Mouse (Mus musculus) neural tube, embryonic 14.5 days (tissue): Measurements from ENCODE around the gene Capn11. TPM values are rescaled to one million over a fixed set of nuclear protein-coding genes. Genes with fewer than 3 reads are reported as not detected.

Source experiments
- ATAC-seq: fragments of 200-750 bp; cut with Nextera tagmentation; 2 replicates; pipeline ENCODE4 v1.8.0; 2017; ENCODE audit warnings: low read depth, mild to moderate bottlenecking, moderate TSS enrichment, moderate library complexity
- H3K27ac ChIP-seq: fragments of 300-500 bp; sonication (generic); 2 replicates; pipeline ENCODE4 v1.5.1; 2014; ENCODE audit warnings: low read depth, mild to moderate bottlenecking, control low read depth, low read length, moderate library complexity, mixed read lengths
- H3K27me3 ChIP-seq: fragments of 300-500 bp; sonication (generic); 2 replicates; pipeline ENCODE4 v1.6.1; 2014; ENCODE audit warnings: low read length; ENCODE audit not compliant: control insufficient read depth, insufficient read depth
- H3K36me3 ChIP-seq: fragments of 300-500 bp; sonication (generic); 2 replicates; pipeline ENCODE4 v1.6.1; 2014; ENCODE audit warnings: low read length, mixed read lengths; ENCODE audit not compliant: control insufficient read depth, insufficient read depth
- H3K4me1 ChIP-seq: fragments of 300-500 bp; sonication (generic); 2 replicates; pipeline ENCODE4 v1.6.1; 2014; ENCODE audit warnings: low read length; ENCODE audit not compliant: control insufficient read depth, insufficient read depth
- H3K4me2 ChIP-seq: fragments of 300-500 bp; sonication (generic); 2 replicates; pipeline ENCODE4 v1.6.1; 2014; ENCODE audit warnings: mild to moderate bottlenecking, low read depth, low read length, control low read depth
- H3K4me3 ChIP-seq: fragments of 300-500 bp; sonication (generic); 2 replicates; pipeline ENCODE4 v1.5.1; 2014; ENCODE audit warnings: low read depth, low read length, control low read depth, mixed read lengths
- H3K9ac ChIP-seq: fragments of 300-500 bp; sonication (generic); replicated peaks from 2 replicates; pipeline ENCODE4 v1.6.1; 2014; ENCODE audit warnings: low read depth, mild to moderate bottlenecking, control low read depth, low read length, mixed read lengths
- H3K9me3 ChIP-seq: fragments of 300-500 bp; sonication (generic); 2 replicates; pipeline ENCODE4 v1.6.1; 2016; ENCODE audit warnings: low read length; ENCODE audit not compliant: control insufficient read depth
- WGBS: fragments of 180-500 bp; shearing (Covaris S2); extraction: QIAGEN DNeasy Blood & Tissue Kit; methylation state at CpG from one replicate; pipeline ENCODE4 v1.1.7; 2014; 5-methylcytosine and 5-hydroxymethylcytosine counted together
- polyA plus RNA-seq: library from polyadenylated mRNA; unstranded; fragments of >200 nt; fragmentation: Nextera tagmentation; extraction: Ambion mirVana; gene quantifications from 2 replicates; pipeline ENCODE4 v1.2.1, GENCODE M21; 2014

The Capn11 gene
- polyA plus RNA-seq, 1 experiment from 2014 or later, result not detected

DNA sequence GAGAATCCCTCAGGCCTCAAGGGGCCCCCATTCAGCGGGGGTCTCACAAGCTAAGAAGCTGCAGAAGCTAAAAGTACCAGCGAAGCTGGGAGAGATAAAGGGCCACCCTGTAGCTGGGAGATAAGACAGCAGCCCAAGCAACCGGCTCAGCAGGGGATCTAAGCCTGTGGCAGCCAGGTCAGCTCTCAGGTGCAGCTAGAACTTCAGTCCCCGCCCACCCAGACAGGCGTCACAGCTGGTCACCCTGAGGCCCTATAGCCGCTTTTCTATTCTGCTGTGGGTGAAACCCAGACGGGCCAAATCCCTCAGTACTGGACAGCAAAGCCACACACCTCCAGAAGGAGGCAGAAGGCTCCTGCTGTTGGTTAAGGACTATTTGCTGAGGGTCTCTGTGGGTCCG is 65.6 kb downstream of the Capn11 start:
- ATAC-seq, result no peak
- H3K36me3 ChIP-seq, result no peaks in the 10 kb centered on the region
- H3K4me1 ChIP-seq, result peaks cover 31% of the 10 kb centered on the region
- WGBS, result 33% methylated on average over 8 of the region's 8 CpGs
- H3K9ac ChIP-seq, result no peak overlapping the region
- peak overlapping the region; percentile 89; the same call in 1 of the 2 replicates for H3K4me2 ChIP-seq
- no peak overlapping the region for H3K4me3 ChIP-seq
- H3K27ac ChIP-seq, result no peak overlapping the region
- no peaks in the 10 kb centered on the region for H3K27me3 ChIP-seq
- no peaks in the 10 kb centered on the region for H3K9me3 ChIP-seq

DNA sequence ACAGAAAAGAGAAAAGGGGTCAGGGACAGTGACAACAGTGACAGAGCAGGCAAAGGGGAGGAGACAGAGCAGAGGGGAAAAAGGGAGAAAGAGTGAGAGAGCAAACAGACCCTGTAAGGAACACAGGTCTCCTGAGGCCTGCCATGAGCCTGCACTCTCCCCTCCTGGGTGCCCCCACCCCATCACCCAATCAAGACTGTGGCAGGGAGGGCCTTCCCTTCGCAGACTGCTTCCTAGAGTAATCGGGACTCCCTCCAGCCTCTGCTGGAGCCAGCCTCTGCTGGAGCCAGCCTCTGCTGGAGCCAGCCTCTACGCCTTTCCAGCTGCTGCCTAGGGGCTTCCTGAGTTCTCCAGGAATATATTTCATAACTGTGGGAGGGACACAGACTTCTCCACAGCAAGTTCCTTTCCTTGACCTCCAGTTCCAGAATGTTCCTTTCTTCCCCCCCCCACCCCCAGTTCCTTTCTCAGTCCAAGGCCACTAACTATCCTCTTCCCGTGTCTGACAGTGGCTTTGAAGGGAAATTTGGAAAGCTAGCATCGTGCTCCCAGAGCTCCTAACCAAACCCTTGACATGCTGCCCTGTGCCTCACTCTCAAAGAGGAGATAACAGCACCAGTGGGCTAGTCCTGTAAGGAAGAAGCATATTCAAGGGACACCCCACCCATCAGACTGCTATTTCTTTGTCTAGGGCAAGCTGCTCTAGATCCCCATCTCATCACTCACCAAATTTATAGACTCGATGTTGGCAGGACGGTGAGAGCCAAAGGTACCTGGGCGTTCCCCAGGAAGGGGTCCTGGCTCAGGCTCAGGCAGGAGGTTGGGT is 66.3 kb downstream of the Capn11 start:
- Histone ChIP-seq H3K36me3 (no peaks in the 10 kb centered on the region), H3K9ac (no peak overlapping the region), H3K4me1 (peaks cover 31% of the 10 kb centered on the region), H3K27ac (no peak overlapping the region), H3K4me2 (no peak overlapping the region), H3K27me3 (no peaks in the 10 kb centered on the region), H3K4me3 (no peak overlapping the region), H3K9me3 (no peaks in the 10 kb centered on the region)
- WGBS, result 60% methylated on average over 8 of the region's 8 CpGs
- ATAC-seq, result no peak

DNA sequence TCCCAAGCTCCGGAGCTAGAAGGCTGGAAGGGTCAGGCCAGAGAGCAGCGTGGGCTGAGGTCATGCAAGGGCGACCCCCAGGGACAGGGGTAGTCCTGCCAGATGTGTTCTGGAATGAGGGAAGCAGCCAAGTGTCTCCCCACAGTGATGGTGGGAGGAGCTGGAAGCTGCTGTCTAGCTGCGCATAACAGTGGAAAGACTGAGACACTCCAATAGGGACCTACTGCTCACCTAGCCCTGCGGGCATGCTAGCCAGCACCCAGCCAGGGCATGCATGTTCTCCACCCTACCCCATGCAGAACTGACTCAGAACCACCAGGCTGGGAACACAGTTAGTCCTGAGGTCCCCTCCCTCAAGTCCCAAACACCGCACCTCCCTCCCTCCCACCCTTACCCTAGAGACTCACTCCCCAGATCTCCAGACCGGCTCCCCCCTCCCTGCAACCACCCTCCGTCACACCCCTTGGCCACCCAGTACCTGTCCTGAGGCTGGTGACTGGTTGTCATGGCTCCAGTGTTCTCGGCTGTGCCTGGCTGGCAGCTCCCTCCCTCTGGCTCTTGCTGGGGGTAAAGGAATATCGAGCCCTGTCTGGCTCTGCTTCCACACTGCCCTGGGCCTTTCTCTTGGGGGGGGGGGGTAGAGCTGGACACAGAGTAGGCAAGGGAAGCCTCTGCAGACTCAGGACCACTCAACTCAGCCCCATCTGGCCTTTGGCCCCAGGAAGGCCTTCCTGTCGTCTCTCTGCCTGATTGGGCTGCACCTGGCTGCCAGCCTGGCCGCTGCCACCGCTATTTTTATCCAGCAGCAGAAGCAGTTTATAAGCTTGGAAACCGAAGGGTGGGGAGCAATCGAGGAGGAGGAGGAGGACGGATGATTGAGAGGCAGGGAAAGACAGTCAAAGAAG is 67.2 kb downstream of the Capn11 start:
- no peak overlapping the region for H3K4me2 ChIP-seq
- H3K4me1 ChIP-seq, result peaks cover 29% of the 10 kb centered on the region
- H3K9ac ChIP-seq, result no peak overlapping the region
- no peaks in the 10 kb centered on the region for H3K36me3 ChIP-seq
- H3K27me3 ChIP-seq, result no peaks in the 10 kb centered on the region
- H3K4me3 ChIP-seq, result no peak overlapping the region
- H3K27ac ChIP-seq, result no peak overlapping the region
- no peaks in the 10 kb centered on the region for H3K9me3 ChIP-seq
- no peak for ATAC-seq
- WGBS, result 56% methylated on average over 16 of the region's 16 CpGs

DNA sequence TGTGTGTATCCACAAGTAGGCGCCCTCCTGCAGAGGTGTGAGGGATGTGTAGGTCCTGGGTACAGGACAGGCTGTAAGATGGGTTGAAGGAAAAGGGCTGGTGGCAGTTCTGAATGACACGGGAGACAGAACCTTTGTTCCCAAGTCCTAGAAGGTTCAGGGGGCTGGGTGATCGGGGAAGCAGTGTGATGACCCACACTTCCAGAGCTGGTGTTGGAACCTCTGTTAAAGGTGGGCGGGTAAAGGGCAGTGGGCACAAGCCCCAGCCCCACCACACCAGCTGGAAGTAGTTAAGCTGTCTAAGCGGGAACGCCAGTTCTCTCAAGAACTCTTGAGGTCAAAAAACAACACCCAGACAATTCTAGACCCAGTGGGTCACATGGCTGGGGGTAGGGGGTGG is 68.7 kb downstream of the Capn11 start:
- ATAC-seq, result no peak
- H3K36me3 ChIP-seq, result no peaks in the 10 kb centered on the region
- no peak overlapping the region for H3K4me3 ChIP-seq
- no peak overlapping the region for H3K4me2 ChIP-seq
- no peak overlapping the region for H3K27ac ChIP-seq
- peaks cover 18% of the 10 kb centered on the region for H3K4me1 ChIP-seq
- no peaks in the 10 kb centered on the region for H3K27me3 ChIP-seq
- 84% methylated on average over 6 of the region's 6 CpGs for WGBS
- no peak overlapping the region for H3K9ac ChIP-seq
- no peaks in the 10 kb centered on the region for H3K9me3 ChIP-seq

DNA sequence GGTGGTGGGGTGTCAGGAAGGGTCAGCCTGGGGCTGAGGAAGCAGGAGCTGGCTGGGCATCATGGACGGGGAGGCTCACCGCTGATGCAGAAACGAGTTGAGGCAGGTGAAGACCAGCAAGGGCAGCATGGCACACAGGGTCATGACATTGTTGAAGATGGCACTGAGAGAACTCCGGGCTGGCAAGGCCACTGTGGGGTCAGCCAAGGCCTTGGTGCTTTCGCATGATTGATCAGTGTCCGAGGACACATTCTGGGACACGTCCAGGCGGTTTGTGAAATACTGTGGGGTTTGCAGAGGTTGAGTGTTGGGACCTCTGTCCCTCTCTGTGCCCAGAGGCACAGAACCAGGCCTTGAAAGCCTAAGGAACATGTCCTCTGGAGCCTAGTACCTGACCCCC is 69.3 kb downstream of the Capn11 start:
- H3K27me3 ChIP-seq, result no peaks in the 10 kb centered on the region
- H3K9me3 ChIP-seq, result no peaks in the 10 kb centered on the region
- peaks cover 14% of the 10 kb centered on the region for H3K4me1 ChIP-seq
- no peak overlapping the region for H3K4me3 ChIP-seq
- no peak for ATAC-seq
- no peak overlapping the region for H3K27ac ChIP-seq
- H3K4me2 ChIP-seq, result no peak overlapping the region
- WGBS, result 94% methylated on average over 8 of the region's 8 CpGs
- H3K36me3 ChIP-seq, result no peaks in the 10 kb centered on the region
- no peak overlapping the region for H3K9ac ChIP-seq

DNA sequence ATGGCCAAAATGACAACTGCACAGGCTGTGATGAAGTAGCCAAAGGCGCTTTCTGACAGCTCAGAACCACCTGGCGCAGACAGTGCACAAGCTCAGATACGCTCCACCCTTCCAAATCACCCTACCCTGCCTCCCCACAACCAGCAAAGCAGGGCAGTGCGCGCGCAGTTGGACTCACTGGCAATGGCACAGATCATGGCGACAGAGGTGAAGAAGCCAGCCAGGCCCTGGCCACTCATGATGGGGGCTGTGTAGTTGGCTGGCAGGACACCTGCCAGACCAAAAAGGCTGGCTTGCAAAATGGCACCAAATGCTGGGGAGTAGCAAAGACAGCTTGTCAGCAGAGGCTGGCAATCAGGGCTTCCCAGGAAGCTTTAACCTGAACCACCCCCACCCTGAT is 69.9 kb downstream of the Capn11 start:
- no peak overlapping the region for H3K9ac ChIP-seq
- H3K27ac ChIP-seq, result no peak overlapping the region
- H3K4me3 ChIP-seq, result no peak overlapping the region
- H3K4me1 ChIP-seq, result peaks cover 11% of the 10 kb centered on the region
- H3K36me3 ChIP-seq, result no peaks in the 10 kb centered on the region
- H3K4me2 ChIP-seq, result no peak overlapping the region
- no peaks in the 10 kb centered on the region for H3K9me3 ChIP-seq
- no peak for ATAC-seq
- H3K27me3 ChIP-seq, result no peaks in the 10 kb centered on the region
- 98% methylated on average over 7 of the region's 7 CpGs for WGBS

DNA sequence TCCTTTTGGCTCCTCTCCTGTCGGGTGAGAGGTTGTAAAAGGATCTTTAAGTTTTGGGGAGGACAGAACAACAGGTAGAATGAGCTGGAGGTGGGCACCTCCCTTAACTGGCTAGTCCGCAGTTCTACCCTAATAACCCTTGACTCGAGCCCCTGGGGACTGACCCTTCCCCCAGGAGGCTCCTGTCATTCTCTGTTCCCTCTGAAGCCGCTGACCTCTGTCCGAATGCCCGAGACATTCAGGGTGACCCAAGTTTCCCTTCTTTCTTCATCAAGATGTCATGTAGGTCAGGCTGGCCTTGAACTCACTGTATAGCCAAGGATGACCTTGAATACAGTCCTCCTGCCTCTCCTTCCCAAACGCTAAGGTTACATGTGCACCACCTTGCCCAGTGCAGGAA is 70.8 kb downstream of the Capn11 start:
- ATAC-seq, result no peak
- no peak overlapping the region for H3K9ac ChIP-seq
- peaks cover 9% of the 10 kb centered on the region; the same call in 1 of the 2 replicates for H3K4me1 ChIP-seq
- H3K27ac ChIP-seq, result no peak overlapping the region
- no peak overlapping the region for H3K4me2 ChIP-seq
- H3K9me3 ChIP-seq, result no peaks in the 10 kb centered on the region
- 89% methylated on average over 7 of the region's 7 CpGs for WGBS
- H3K4me3 ChIP-seq, result no peak overlapping the region
- no peaks in the 10 kb centered on the region for H3K27me3 ChIP-seq
- no peaks in the 10 kb centered on the region for H3K36me3 ChIP-seq

DNA sequence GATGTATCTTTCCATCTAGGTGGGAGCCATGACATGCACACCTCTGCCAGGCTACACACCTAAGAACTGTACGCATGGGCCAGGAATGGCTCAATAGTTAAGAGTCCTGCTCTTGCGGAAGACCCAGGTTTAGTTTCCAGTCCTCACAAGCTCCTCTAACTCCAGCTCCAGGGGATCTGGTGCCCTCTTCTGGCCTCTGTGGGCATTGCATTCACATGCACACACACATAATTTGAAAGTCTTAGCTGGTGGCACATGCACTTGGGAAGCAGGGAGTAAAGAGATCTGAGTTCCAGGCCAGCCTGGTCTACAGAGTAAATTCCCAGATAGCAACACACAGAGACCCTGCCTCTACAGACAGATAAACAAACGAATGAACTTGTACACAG is 72.7 kb downstream of the Capn11 start:
- H3K27me3 ChIP-seq, result no peaks in the 10 kb centered on the region
- no peak overlapping the region for H3K9ac ChIP-seq
- H3K4me1 ChIP-seq, result 0 out of 2 replicates have a peak, but pooled peaks cover 3% of the 10 kb centered on the region
- ATAC-seq, result no peak
- no peak overlapping the region for H3K27ac ChIP-seq
- no peaks in the 10 kb centered on the region for H3K9me3 ChIP-seq
- no peak overlapping the region for H3K4me3 ChIP-seq
- H3K4me2 ChIP-seq, result no peak overlapping the region
- no peaks in the 10 kb centered on the region for H3K36me3 ChIP-seq
- 100% methylated on average over 3 of the region's 3 CpGs for WGBS
